ENCODE assay signal across 33 mouse cellular contexts in the genomic region with DNA sequence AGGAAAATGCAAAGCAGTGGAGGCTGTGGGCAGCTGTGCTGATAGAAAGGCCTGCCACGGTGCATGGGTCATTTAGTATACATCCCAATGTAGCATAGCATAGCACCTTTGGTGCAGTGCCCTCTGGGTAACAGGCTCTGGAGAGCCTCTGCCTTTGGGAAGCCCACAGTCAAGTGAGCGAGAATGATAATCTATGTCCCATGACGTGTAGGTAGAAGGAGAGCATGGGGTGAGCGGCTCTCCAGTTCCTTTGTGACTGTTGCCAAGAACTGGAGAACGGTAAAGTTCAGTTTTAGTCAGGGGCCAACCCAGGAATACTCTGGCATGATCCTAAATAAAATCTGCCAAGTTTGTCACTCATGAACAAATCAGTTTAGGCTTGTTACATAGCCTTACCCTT.
"Had no signal": no experiment of that assay in that cellular context is flagged by ENCODE, and none has a peak within 500 bp of the region (broad histone marks: within the 10 kb centered on the region; RNA-seq: fewer than 3 reads in every experiment).

No protein-coding gene starts in this region.

- H3K4me3 ChIP-seq: heart, embryonic 10.5 days; heart, embryonic 12.5 days; heart, embryonic 13.5 days; heart, embryonic 15.5 days; hindbrain, embryonic 10.5 days; hindbrain, embryonic 12.5 days; hindbrain, embryonic 13.5 days; hindbrain, embryonic 15.5 days; intestine, embryonic 15.5 days; kidney, embryonic 15.5 days; layer of hippocampus, adult 2 months had no signal

- ATAC-seq: hindbrain, embryonic 16.5 days; hindbrain, postnatal 0 days; inflammation-experienced regulatory T-cells, adult 6 months; intestine, embryonic 15.5 days; intestine, embryonic 16.5 days; intestine, postnatal 0 days had no signal

- H3K4me1 ChIP-seq: heart, embryonic 10.5 days; hindbrain, embryonic 10.5 days; hindbrain, embryonic 12.5 days; hindbrain, embryonic 13.5 days; hindbrain, embryonic 15.5 days; intestine, embryonic 15.5 days had no signal

- H3K27ac ChIP-seq: heart, embryonic 10.5 days; heart, embryonic 13.5 days; heart, embryonic 15.5 days; hindbrain, embryonic 10.5 days; hindbrain, embryonic 12.5 days; hindbrain, embryonic 13.5 days; hindbrain, embryonic 14.5 days; hindbrain, embryonic 15.5 days; hindbrain, postnatal 0 days; intestine, embryonic 15.5 days; kidney, embryonic 15.5 days; kidney, postnatal 0 days; layer of hippocampus, adult 2 months had no signal

- H3K9ac ChIP-seq: heart, embryonic 12.5 days; heart, embryonic 13.5 days; heart, embryonic 15.5 days; hindbrain, embryonic 12.5 days; hindbrain, embryonic 13.5 days; hindbrain, embryonic 14.5 days; hindbrain, embryonic 15.5 days; intestine, embryonic 15.5 days; kidney, embryonic 15.5 days had no signal

- H3K27me3 ChIP-seq: heart, embryonic 12.5 days; heart, embryonic 13.5 days; heart, embryonic 15.5 days; hindbrain, embryonic 12.5 days; hindbrain, embryonic 13.5 days; hindbrain, embryonic 15.5 days; intestine, embryonic 15.5 days; kidney, embryonic 15.5 days had no signal

- DNase-seq: heart, postnatal 10 days; heart, postnatal 14 days; heart, postnatal 36 days; kidney, adult 11 months; kidney, adult 18-20 months; kidney, adult 8-10 months; kidney, adult 9 months; kidney, postnatal 10 days; kidney, postnatal 14 days; kidney, postnatal 25 days; kidney, postnatal 36 days; kidney, postnatal 4 days; layer of hippocampus, adult 9-11 months; layer of hippocampus, postnatal 36 days had no signal

- H3K4me2 ChIP-seq: heart, embryonic 11.5 days; heart, embryonic 12.5 days; heart, embryonic 13.5 days; heart, embryonic 15.5 days; hindbrain, embryonic 12.5 days; hindbrain, embryonic 13.5 days; hindbrain, embryonic 14.5 days; hindbrain, embryonic 15.5 days; intestine, embryonic 15.5 days; kidney, embryonic 15.5 days had no signal

- H3K9me3 ChIP-seq: heart, embryonic 10.5 days; heart, embryonic 12.5 days; heart, embryonic 13.5 days; heart, embryonic 15.5 days; hindbrain, embryonic 10.5 days; hindbrain, embryonic 12.5 days; hindbrain, embryonic 13.5 days; hindbrain, embryonic 15.5 days; intestine, embryonic 15.5 days; kidney, embryonic 15.5 days had no signal
